Mouse (Mus musculus) kidney, postnatal 14 days (tissue): ENCODE data around the gene Dusp27.

ENCODE experiments used
- DNase-seq: peaks from one replicate; pipeline ENCODE4 v3.0.0; 2022; ENCODE audit warnings: mixed read lengths

Dusp27 gene

DNA sequence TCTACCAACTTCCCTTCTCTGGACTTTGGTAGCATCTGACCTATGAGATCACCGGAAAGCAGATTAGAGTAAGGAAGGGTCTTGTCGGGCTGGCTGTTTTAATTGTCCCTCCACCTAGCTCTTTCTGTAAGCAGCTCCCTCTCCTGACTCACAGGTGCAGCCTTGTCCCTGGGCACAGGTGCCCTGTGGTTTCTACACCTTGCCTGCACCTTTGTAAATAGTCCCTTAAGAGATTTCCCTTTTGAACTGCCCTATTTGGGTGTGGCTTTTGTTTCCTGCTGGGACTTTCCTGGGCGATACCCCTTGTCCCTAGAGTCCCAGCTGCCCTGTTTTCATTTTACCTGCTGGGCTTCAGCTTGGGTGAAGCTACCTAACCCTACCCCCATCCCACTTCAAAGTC lies 33.3 kb downstream of the Dusp27 start:
- DNase-seq = no peak

DNA sequence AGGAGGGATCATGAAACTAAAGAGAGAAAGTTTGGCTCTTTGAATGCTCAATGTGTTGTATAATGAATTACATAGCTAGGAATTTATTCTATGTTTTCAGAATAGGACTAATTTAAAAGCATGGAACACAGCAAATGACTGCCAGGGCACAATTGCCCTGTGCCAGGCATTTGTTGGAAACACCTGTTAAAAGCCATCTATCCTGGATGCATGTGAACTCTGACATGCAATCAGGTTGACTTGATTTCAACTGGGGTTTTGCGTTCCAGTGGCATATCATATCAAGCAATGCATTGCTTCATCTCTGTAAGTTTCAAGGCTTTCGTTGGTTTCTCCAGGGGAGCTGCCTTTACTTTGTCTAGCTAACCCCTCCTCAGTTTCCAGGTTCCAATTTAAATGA lies 37.4 kb downstream of the Dusp27 start:
- DNase-seq = no peak

DNA sequence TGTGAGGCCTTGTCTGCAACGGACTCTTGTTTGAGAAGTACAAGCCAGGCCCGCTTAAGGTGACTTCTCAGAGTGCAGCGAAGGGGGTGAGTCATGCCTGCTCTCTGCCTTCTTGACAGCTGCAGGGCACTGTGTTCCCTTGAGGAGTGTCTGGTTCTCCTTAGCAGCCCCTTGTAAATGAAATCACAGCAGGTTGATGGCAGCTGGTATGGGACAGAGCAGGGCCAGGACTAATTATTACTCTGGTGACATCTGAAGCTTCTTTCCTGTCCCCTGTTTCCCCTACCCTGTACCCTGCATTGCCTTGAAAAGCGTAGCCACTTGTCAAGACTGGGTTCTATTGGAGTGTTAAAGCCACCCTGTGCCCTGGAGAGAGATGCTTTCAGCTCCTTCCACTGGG lies 38.0 kb downstream of the Dusp27 start:
- DNase-seq = no peak

- no peak for DNase-seq
Measured at GRCm38 (mm10) chr1:166089337-166089736, 38.4 kb downstream of the Dusp27 start.

GRCm38 (mm10) chr1:166088446-166089170 lies 39.1 kb downstream of the Dusp27 start:
- no peak for DNase-seq

GRCm38 (mm10) chr1:166077052-166077735 lies 50.5 kb downstream of the Dusp27 start:
- no peak for DNase-seq

- no peak for DNase-seq
Measured at GRCm38 (mm10) chr1:166067856-166068440, 59.8 kb downstream of the Dusp27 start.

DNA sequence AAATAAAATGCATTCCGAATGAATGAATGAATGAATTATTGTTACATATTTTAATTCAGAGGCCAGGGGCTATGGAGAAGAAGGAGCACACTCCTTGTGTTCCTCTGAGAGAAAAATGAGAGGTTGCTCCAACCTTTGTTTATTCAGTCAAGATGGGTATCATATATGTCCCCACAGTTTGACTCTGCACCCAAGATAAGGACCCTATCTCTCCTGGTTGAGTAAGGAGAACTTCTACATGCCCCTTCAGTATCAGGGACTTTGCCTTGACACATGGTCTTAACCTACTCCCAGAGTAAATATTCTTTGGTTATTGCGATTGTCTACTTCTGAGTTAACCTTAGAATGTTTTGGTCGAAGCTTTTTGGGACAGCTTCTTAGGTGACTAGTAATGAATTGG lies 63.9 kb downstream of the Dusp27 start:
- DNase-seq = no peak

- no peak for DNase-seq
Measured at GRCm38 (mm10) chr1:166061532-166061931, 66.2 kb downstream of the Dusp27 start.

GRCm38 (mm10) chr1:166060406-166060805 lies 67.3 kb downstream of the Dusp27 start:
- DNase-seq = no peak

GRCm38 (mm10) chr1:166056098-166056756 lies 71.5 kb downstream of the Dusp27 start:
- DNase-seq = no peak

GRCm38 (mm10) chr1:166053285-166053955 lies 74.3 kb downstream of the Dusp27 start:
- no peak for DNase-seq

- no peak for DNase-seq
Measured at GRCm38 (mm10) chr1:166049046-166049827, 78.5 kb downstream of the Dusp27 start.

DNA sequence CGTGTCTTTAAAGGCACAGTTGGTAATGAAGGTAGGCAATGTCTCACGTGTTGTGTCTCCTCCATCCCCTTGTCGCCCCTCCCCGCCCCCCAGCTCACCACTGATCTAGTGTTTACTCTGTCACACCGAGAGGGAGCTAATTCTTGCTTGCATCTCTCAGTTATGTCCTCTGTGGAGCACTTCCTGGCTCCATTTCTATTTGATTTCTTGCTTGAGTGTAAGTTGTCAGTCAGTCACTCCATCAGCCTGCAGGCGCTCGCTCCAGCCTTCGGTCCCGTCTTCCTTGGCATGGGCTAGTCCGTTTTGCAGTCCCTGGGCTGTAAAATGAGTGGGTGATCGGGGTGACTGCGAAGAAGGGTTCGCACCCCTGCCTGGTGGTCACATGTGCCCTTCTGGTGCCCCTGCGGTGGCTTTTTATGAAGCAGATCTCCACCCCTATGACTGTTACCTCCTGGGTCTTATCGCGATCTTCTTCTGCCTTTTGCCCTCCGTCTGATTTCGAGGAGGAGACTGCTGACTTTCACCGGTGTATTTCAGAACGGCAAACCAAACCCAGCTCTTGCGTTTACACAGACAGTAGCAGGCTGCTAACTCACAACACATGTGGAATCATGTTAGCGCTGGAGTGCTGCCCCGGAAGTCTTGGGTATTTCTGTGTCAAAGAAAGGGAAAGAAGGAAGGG lies 79.4 kb downstream of the Dusp27 start:
- DNase-seq = no peak
